Mouse (Mus musculus) lung, postnatal 0 days (tissue): ENCODE measurements around the gene Adsl.

ENCODE experiments used
- CTCF ChIP-seq: IDR thresholded peaks from 2 replicates; pipeline ENCODE4 v1.5.1; 2016; ENCODE audit warnings: antibody characterized with exemption, mild to moderate bottlenecking
- EP300 ChIP-seq: IDR thresholded peaks from 2 replicates; pipeline ENCODE4 v1.6.1; 2016; ENCODE audit warnings: antibody characterized with exemption, mild to moderate bottlenecking, control low read depth

DNA sequence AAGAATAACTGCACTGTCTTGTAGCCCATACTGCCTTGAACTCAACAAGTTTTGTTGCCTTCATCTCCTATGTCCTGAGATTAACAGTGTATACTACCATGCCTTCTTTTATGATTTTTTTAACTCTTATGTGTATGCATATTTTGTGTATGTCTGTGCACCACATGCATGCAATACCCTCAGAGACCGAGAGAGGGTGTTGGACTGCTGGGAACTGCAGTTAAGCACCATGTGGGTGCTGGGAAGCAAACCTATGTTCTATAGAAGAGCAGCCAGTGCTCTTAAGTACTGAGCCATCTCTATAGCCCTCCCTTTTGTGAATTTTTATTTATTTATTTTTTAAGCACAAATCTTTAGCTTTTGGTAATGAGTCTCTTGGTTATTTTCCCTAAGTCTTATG is 34.5 kb upstream of the Adsl start:
- no peak for TF ChIP-seq EP300
- no peak for TF ChIP-seq CTCF
